Mouse (Mus musculus): ENCODE data around the gene Tcf7l1. TPM values are rescaled to one million over a fixed set of nuclear protein-coding genes. Genes with fewer than 3 reads are reported as not detected.

Gene Tcf7l1
- polyA plus RNA-seq, 1 experiment from 2014 or later: 14.6 TPM

GRCm38 (mm10) chr6:72714250-72714649 lies 74.8 kb downstream of the Tcf7l1 start:
- no peak overlapping the region for H3K4me3 ChIP-seq (ENCODE audit: low read depth, low read length)
- H3K27me3 ChIP-seq (replicated peaks; ENCODE audit: control insufficient read depth, insufficient read depth, low read length): no peaks in the 10 kb centered on the region
- H3K9me3 ChIP-seq (ENCODE audit: control insufficient read depth, low read length): no peaks in the 10 kb centered on the region
- H3K9ac ChIP-seq (ENCODE audit: low read depth, low read length): no peak overlapping the region
- H3K4me2 ChIP-seq: no peak overlapping the region
- DNase-seq (ENCODE audit: low spot score): no peak
- H3K27ac ChIP-seq (ENCODE audit: low read depth, low read length): no peak overlapping the region
- ATAC-seq (replicated peaks; ENCODE audit: low FRiP score): no peak
- H3K36me3 ChIP-seq (ENCODE audit: control insufficient read depth, insufficient read depth, low read length): no peaks in the 10 kb centered on the region
- WGBS: 60% methylated on average over 9 of the region's 9 CpGs
- peaks cover 12% of the 10 kb centered on the region for H3K4me1 ChIP-seq (replicated peaks; ENCODE audit: control insufficient read depth, insufficient read depth, low read length)

GRCm38 (mm10) chr6:72711508-72712081 lies 77.5 kb downstream of the Tcf7l1 start:
- WGBS: 45% methylated on average over 8 of the region's 8 CpGs
- no peaks in the 10 kb centered on the region for H3K27me3 ChIP-seq (replicated peaks; ENCODE audit: control insufficient read depth, insufficient read depth, low read length)
- no peaks in the 10 kb centered on the region for H3K36me3 ChIP-seq (ENCODE audit: control insufficient read depth, insufficient read depth, low read length)
- H3K27ac ChIP-seq (ENCODE audit: low read depth, low read length): no peak overlapping the region
- H3K4me1 ChIP-seq (replicated peaks; ENCODE audit: control insufficient read depth, insufficient read depth, low read length): peaks cover 16% of the 10 kb centered on the region
- DNase-seq (ENCODE audit: low spot score): no peak
- H3K9ac ChIP-seq (ENCODE audit: low read depth, low read length): no peak overlapping the region
- ATAC-seq (replicated peaks; ENCODE audit: low FRiP score): no peak
- no peaks in the 10 kb centered on the region for H3K9me3 ChIP-seq (ENCODE audit: control insufficient read depth, low read length)
- H3K4me3 ChIP-seq (ENCODE audit: low read depth, low read length): no peak overlapping the region
- H3K4me2 ChIP-seq: no peak overlapping the region

GRCm38 (mm10) chr6:72710897-72711507 lies 78.1 kb downstream of the Tcf7l1 start:
- WGBS: 76% methylated on average over 10 of the region's 10 CpGs
- no peak overlapping the region for H3K4me2 ChIP-seq
- DNase-seq (ENCODE audit: low spot score): no peak
- H3K4me1 ChIP-seq (replicated peaks; ENCODE audit: control insufficient read depth, insufficient read depth, low read length): peaks cover 16% of the 10 kb centered on the region
- no peak overlapping the region for H3K27ac ChIP-seq (ENCODE audit: low read depth, low read length)
- H3K9ac ChIP-seq (ENCODE audit: low read depth, low read length): no peak overlapping the region
- H3K36me3 ChIP-seq (ENCODE audit: control insufficient read depth, insufficient read depth, low read length): no peaks in the 10 kb centered on the region
- H3K4me3 ChIP-seq (ENCODE audit: low read depth, low read length): no peak overlapping the region
- H3K9me3 ChIP-seq (ENCODE audit: control insufficient read depth, low read length): no peaks in the 10 kb centered on the region
- ATAC-seq (replicated peaks; ENCODE audit: low FRiP score): no peak
- H3K27me3 ChIP-seq (replicated peaks; ENCODE audit: control insufficient read depth, insufficient read depth, low read length): no peaks in the 10 kb centered on the region

GRCm38 (mm10) chr6:72699467-72700126 lies 89.5 kb downstream of the Tcf7l1 start:
- Histone ChIP-seq H3K4me2 (no peak overlapping the region), H3K4me1 (replicated peaks; ENCODE audit: control insufficient read depth, insufficient read depth, low read length) (peaks cover 33% of the 10 kb centered on the region), H3K9ac (ENCODE audit: low read depth, low read length) (no peak overlapping the region), H3K27me3 (replicated peaks; ENCODE audit: control insufficient read depth, insufficient read depth, low read length) (no peaks in the 10 kb centered on the region), H3K27ac (ENCODE audit: low read depth, low read length) (no peak overlapping the region), H3K9me3 (ENCODE audit: control insufficient read depth, low read length) (no peaks in the 10 kb centered on the region), H3K4me3 (ENCODE audit: low read depth, low read length) (no peak overlapping the region), H3K36me3 (ENCODE audit: control insufficient read depth, insufficient read depth, low read length) (no peaks in the 10 kb centered on the region; the same call in 1 of the 2 replicates)
- 74% methylated on average over 5 of the region's 5 CpGs for WGBS
- DNase-seq (ENCODE audit: low spot score) (no peak), ATAC-seq (replicated peaks; ENCODE audit: low FRiP score) (no peak)

- Histone ChIP-seq H3K9ac (ENCODE audit: low read depth, low read length) (no peak overlapping the region), H3K27ac (ENCODE audit: low read depth, low read length) (no peak overlapping the region), H3K27me3 (replicated peaks; ENCODE audit: control insufficient read depth, insufficient read depth, low read length) (no peaks in the 10 kb centered on the region), H3K4me1 (replicated peaks; ENCODE audit: control insufficient read depth, insufficient read depth, low read length) (peaks cover 33% of the 10 kb centered on the region), H3K4me2 (no peak overlapping the region), H3K4me3 (ENCODE audit: low read depth, low read length) (no peak overlapping the region), H3K9me3 (ENCODE audit: control insufficient read depth, low read length) (no peaks in the 10 kb centered on the region), H3K36me3 (ENCODE audit: control insufficient read depth, insufficient read depth, low read length) (no peaks in the 10 kb centered on the region; the same call in 1 of the 2 replicates)
- ATAC-seq (replicated peaks; ENCODE audit: low FRiP score) (no peak), DNase-seq (ENCODE audit: low spot score) (no peak)
- whole genome bisulfite sequencing: 85% methylated on average over 5 of the region's 5 CpGs
Measured at GRCm38 (mm10) chr6:72698559-72698958, 90.5 kb downstream of the Tcf7l1 start.

GRCm38 (mm10) chr6:72696601-72697335 lies 92.3 kb downstream of the Tcf7l1 start:
- peaks cover 33% of the 10 kb centered on the region for H3K4me1 ChIP-seq (replicated peaks; ENCODE audit: control insufficient read depth, insufficient read depth, low read length)
- 36% methylated on average over 11 of the region's 11 CpGs for WGBS
- no peak overlapping the region for H3K27ac ChIP-seq (ENCODE audit: low read depth, low read length)
- H3K9ac ChIP-seq (ENCODE audit: low read depth, low read length): no peak overlapping the region
- DNase-seq (ENCODE audit: low spot score) (no peak), ATAC-seq (replicated peaks; ENCODE audit: low FRiP score) (peak; percentile 29; the same call in 1 of the 2 replicates)
- H3K36me3 ChIP-seq (ENCODE audit: control insufficient read depth, insufficient read depth, low read length): no peaks in the 10 kb centered on the region; the same call in 1 of the 2 replicates
- H3K4me2 ChIP-seq: no peak overlapping the region
- H3K27me3 ChIP-seq (replicated peaks; ENCODE audit: control insufficient read depth, insufficient read depth, low read length): no peaks in the 10 kb centered on the region
- H3K9me3 ChIP-seq (ENCODE audit: control insufficient read depth, low read length): no peaks in the 10 kb centered on the region
- H3K4me3 ChIP-seq (ENCODE audit: low read depth, low read length): no peak overlapping the region

GRCm38 (mm10) chr6:72694791-72695204 lies 94.3 kb downstream of the Tcf7l1 start:
- DNase-seq (ENCODE audit: low spot score) (no peak), ATAC-seq (replicated peaks; ENCODE audit: low FRiP score) (no peak)
- WGBS: 55% methylated on average over 10 of the region's 10 CpGs
- Histone ChIP-seq H3K4me2 (no peak overlapping the region), H3K9ac (ENCODE audit: low read depth, low read length) (no peak overlapping the region), H3K27me3 (replicated peaks; ENCODE audit: control insufficient read depth, insufficient read depth, low read length) (no peaks in the 10 kb centered on the region), H3K4me3 (ENCODE audit: low read depth, low read length) (no peak overlapping the region), H3K36me3 (ENCODE audit: control insufficient read depth, insufficient read depth, low read length) (no peaks in the 10 kb centered on the region), H3K9me3 (ENCODE audit: control insufficient read depth, low read length) (no peaks in the 10 kb centered on the region), H3K4me1 (replicated peaks; ENCODE audit: control insufficient read depth, insufficient read depth, low read length) (peaks cover 37% of the 10 kb centered on the region), H3K27ac (ENCODE audit: low read depth, low read length) (no peak overlapping the region)

- WGBS: 36% methylated on average over 5 of the region's 5 CpGs
- DNase-seq (ENCODE audit: low spot score) (no peak), ATAC-seq (replicated peaks; ENCODE audit: low FRiP score) (no peak)
- no peak overlapping the region for H3K27ac ChIP-seq (ENCODE audit: low read depth, low read length)
- no peaks in the 10 kb centered on the region for H3K9me3 ChIP-seq (ENCODE audit: control insufficient read depth, low read length)
- H3K27me3 ChIP-seq (replicated peaks; ENCODE audit: control insufficient read depth, insufficient read depth, low read length): no peaks in the 10 kb centered on the region
- H3K9ac ChIP-seq (ENCODE audit: low read depth, low read length): no peak overlapping the region
- H3K36me3 ChIP-seq (ENCODE audit: control insufficient read depth, insufficient read depth, low read length): no peaks in the 10 kb centered on the region
- no peak overlapping the region for H3K4me3 ChIP-seq (ENCODE audit: low read depth, low read length)
- H3K4me2 ChIP-seq: no peak overlapping the region
- H3K4me1 ChIP-seq (replicated peaks; ENCODE audit: control insufficient read depth, insufficient read depth, low read length): peaks cover 34% of the 10 kb centered on the region
Measured at GRCm38 (mm10) chr6:72694047-72694790, 94.8 kb downstream of the Tcf7l1 start.

All from liver, embryonic 11.5 days (tissue).